In genomic region chr13:60504196-60504595, GRCm38 (mm10) we compare ENCODE assay signal across 21 mouse cellular contexts.
"Had no signal": no experiment of that assay in that cellular context is flagged by ENCODE, and none has a peak within 500 bp of the region (broad histone marks: within the 10 kb centered on the region; RNA-seq: fewer than 3 reads in every experiment).

No protein-coding gene starts in this region.

- ATAC-seq: liver, embryonic 12.5 days; midbrain, embryonic 15.5 days had no signal

- H3K36me3 ChIP-seq: kidney, embryonic 15.5 days; limb, embryonic 10.5 days; limb, embryonic 13.5 days; liver, embryonic 12.5 days; liver, embryonic 15.5 days; midbrain, embryonic 12.5 days; midbrain, embryonic 15.5 days; neural tube, embryonic 12.5 days; neural tube, embryonic 15.5 days had no signal

- H3K4me1 ChIP-seq: liver, embryonic 12.5 days; midbrain, embryonic 12.5 days; midbrain, embryonic 15.5 days; neural tube, embryonic 12.5 days; neural tube, embryonic 15.5 days had no signal

- H3K4me3 ChIP-seq: kidney, embryonic 15.5 days; limb, embryonic 10.5 days; limb, embryonic 13.5 days; liver, embryonic 12.5 days; liver, embryonic 15.5 days; midbrain, embryonic 12.5 days; midbrain, embryonic 15.5 days; neural tube, embryonic 12.5 days; neural tube, embryonic 15.5 days had no signal

- H3K9ac ChIP-seq: kidney, embryonic 15.5 days; limb, embryonic 13.5 days; liver, embryonic 12.5 days; liver, embryonic 15.5 days; midbrain, embryonic 12.5 days; midbrain, embryonic 15.5 days; neural tube, embryonic 12.5 days; neural tube, embryonic 15.5 days had no signal

- H3K27ac ChIP-seq: kidney, embryonic 15.5 days; limb, embryonic 10.5 days; limb, embryonic 13.5 days; liver, embryonic 12.5 days; liver, embryonic 15.5 days; macrophage; midbrain, embryonic 12.5 days; midbrain, embryonic 15.5 days; neural tube, embryonic 12.5 days; neural tube, embryonic 15.5 days; stomach, postnatal 0 days had no signal

- H3K9me3 ChIP-seq: limb, embryonic 10.5 days; liver, embryonic 12.5 days; liver, embryonic 15.5 days; midbrain, embryonic 15.5 days; neural tube, embryonic 12.5 days; neural tube, embryonic 15.5 days had no signal

- H3K27me3 ChIP-seq: kidney, embryonic 15.5 days; limb, embryonic 13.5 days; liver, embryonic 12.5 days; liver, embryonic 15.5 days; midbrain, embryonic 15.5 days; neural tube, embryonic 12.5 days; neural tube, embryonic 15.5 days had no signal

- H3K4me2 ChIP-seq: kidney, embryonic 15.5 days; limb, embryonic 13.5 days; liver, embryonic 12.5 days; liver, embryonic 15.5 days; midbrain, embryonic 12.5 days; midbrain, embryonic 15.5 days; neural tube, embryonic 12.5 days; neural tube, embryonic 15.5 days had no signal

- DNase-seq: kidney, adult 11 months; kidney, adult 8-10 months; kidney, postnatal 10 days; kidney, postnatal 36 days; liver; right cerebral cortex, adult 18-20 months; right cerebral cortex, postnatal 14 days; right cerebral cortex, postnatal 4 days; thymus, adult 18-20 months; thymus, postnatal 36 days had no signal
